Mouse (Mus musculus) layer of hippocampus, adult 8-10 months (tissue): ENCODE results near the gene Rpl11. TPM values are rescaled to one million over a fixed set of nuclear protein-coding genes. Genes with fewer than 3 reads are reported as not detected.
"Not testable (repeated sequence)": the region's sequence is repeated elsewhere in the genome, so short reads cannot be mapped to it uniquely, and the experiment has no call there.

Experiments used
- DNase-seq, 2 experiments: peaks; one replicate each; pipeline ENCODE4 v3.0.0; 2022; ENCODE audit warnings: low spot score in 2 of 2
- total RNA-seq, 4 experiments: library from RNA; stranded (reverse); gene quantifications; 2 replicates each; pipeline ENCODE4 v1.2.4; 2022

Gene Rpl11
- 100 to 1,000 TPM; 193 to 354 (median 274) TPM for total RNA-seq

- DNase-seq = peak; percentile 89 to 90
These were observed at the start of gene Rpl11 for GRCm38 (mm10) chr4:136053247-136053596. Gene Rpl11 (minus strand): TSS chr4:136053428.

- DNase-seq = not testable (repeated sequence)
These were observed 48.5 kb upstream of the Rpl11 start for GRCm38 (mm10) chr4:136101753-136102152.

GRCm38 (mm10) chr4:136100396-136101070 lies 47.3 kb upstream of the Rpl11 start:
- DNase-seq = no peak

DNA sequence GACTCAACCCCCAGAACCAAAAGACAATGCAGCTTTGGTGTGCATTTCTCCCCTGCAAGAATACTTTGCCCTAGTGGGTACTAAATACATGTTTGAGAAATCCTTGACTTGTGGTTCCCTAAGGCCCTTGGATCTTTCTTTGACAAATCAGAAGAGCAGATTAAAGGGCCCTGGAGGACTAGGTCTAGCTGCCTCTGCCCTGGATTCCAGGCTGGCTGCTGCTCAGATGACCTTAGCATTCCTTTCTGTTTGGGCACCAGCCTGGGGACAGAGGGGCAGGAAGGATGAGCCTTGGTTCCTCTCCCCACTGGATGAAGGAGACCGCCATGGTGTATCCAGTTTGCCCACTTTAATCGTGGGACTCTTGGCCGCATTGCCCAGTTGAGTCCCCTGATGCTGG lies 45.2 kb upstream of the Rpl11 start:
- DNase-seq = no peak

DNA sequence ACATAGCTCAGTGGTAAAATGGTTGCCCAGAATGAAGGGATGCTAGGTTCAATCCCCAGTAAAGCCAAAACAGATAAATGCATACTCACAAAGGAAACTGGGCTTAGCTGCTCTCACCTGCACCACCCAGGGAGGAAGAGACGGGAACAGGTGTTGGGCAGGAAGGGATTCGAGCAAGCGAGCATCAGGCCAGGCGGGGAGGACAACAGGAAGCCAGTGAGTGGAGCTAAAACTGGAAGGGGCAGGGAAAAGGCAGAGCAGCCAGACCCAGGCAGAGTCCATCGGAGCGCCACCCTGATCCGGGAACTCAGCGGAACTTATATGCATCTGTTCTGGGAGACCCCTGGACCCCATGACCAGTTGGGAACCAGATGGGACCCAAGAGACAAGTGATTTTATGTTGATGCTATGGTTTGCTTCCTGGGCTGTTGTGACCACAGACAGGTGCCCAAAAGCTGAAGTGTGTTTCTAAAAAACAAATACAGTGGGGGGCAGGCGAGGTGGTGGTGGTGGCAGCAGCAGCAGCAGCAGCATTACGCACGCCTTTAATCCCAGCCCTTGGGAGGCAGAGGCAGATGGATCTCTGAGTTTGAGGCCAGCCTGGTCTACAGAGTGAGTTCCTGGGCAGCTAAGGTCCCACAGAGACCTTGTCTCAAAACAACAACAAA lies 43.4 kb upstream of the Rpl11 start:
- no peak for DNase-seq

GRCm38 (mm10) chr4:136095490-136096105 lies 42.4 kb upstream of the Rpl11 start:
- no peak for DNase-seq

GRCm38 (mm10) chr4:136094519-136095219 lies 41.4 kb upstream of the Rpl11 start:
- peak; percentile 29 to 33 for DNase-seq

DNA sequence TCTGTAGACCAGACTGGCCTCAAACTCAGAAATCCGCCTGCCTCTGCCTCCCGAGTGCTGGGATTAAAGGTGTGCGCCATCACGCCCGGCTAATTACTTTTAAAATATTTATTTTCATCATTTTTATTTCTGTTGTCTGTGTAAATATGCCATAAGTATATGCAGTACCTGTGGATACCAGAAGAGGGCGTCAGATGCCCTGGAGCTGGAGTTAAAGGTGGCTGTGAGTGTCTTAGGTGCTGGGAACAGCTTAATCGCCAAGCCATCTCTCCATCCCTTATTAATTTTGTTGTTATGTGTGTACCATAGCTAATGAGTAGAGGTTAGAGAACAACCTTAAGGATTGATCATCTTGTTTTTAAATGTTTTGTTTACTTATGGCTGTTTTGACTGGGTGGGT lies 39.3 kb upstream of the Rpl11 start:
- DNase-seq = no peak

DNA sequence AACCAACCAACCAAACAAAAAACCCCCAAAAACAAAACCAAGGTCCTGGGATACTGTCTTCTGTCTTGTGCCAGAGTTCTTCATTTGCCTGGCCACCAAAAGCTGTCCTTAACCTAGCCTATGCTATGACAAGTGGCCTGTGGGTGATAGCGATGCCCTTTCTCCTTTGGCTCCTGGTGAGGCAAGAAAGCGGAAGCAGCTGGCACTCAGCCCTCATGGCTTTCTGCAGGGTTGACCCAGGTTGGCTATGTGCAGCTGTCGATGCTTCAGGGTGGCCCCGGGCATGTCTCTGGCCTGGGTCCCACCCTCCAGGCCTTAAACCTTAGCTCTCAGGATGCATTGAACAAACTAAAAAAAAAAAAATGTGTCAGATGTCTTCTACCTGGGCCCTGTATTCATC lies 38.1 kb upstream of the Rpl11 start:
- DNase-seq = no peak

DNA sequence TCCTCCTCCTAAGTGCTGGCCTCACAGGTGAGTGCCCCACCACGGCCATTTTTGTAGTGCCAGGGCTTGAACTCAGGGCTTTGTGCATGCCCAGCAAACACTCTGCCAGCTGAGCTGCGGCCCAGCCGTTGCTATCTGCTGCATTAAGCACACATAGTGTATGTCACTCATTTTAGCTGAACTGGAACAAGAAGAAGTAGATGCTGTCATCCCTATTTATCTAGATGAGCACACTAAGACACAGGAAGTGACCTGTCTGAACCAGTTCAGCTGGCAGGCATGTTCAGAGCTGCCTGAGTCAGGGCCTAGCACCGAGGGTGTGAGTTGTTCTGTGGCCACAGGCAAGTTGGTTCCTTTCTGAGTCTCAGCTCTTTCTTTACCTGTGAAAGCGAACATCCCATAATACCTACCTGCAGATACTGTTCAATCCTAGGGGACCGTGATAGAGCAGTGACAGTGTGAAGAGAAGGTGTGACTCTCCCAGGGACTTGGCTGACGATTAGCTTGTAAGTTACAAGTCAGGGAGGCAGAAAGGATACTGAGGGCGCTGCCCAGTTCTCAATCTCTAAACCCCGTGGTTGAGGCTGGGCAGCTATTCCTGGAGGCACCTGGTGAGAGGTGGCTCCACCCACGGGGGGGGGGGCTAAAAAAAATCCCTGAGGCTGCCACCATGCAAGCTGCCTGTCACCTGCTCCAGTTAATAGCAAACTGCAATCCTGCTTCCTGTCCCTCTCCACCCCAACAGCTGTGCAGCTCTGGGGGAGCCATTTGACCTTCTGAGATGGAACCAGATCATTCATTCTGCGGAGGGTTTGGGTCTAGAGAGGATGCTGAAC lies 36.7 kb upstream of the Rpl11 start:
- DNase-seq = no peak

DNA sequence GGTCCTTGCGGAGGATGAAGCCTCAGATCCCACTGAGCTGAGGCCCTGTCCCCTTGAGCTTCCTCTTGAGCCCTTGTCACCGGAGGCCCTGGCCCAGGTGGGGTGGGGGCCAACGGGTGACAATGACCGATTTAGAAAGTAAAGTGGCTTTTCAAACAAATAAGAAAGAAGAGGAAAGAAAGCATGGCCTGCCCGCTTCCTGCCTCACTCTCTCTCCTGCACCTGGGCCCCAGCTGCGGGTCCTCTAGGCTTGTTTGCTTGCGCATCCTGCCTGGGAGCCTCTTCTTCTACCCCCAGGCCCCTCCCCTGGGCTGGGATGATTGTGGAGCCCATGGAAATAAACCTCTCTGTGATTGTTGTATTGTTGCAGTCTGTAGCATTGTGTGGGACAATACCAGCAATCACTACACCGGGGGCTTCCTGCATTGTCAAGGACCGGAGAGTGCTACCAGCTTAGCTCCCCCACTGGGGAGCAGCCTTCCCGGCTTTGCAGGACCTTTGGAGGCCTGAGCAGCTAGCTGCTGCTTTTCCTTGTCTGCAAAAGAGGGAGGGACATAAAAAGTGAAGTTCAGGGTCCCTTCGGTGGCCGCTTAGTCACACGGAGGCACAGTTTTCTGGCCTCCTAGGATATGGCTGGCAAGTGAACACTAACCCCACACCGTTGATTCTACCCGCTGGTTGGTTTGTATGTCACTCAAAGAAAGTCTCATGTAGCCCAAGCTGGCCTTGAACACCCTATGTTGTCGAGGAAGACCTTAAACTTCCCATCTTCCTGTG lies 35.9 kb upstream of the Rpl11 start:
- no peak for DNase-seq

- DNase-seq = no peak
These were observed 35.1 kb upstream of the Rpl11 start for GRCm38 (mm10) chr4:136088364-136088763.

DNA sequence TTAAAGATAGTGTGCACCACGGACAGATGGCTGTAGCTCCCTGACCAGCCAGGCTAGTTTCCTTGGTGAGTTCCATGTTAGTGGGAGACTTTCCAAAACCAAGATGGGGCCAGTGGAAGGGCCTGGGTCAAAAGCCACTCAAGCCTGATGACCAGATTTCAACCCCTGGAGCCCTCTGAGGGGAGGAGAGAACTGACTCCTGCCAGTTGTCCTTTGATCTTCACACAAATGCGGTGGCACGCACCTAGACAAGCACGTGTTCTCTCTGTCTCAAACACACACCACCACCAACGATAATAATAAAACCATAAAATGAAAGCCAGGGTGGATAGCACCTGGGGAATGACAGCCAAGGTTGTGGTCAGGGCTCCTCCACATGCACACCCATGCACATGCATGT lies 34.0 kb upstream of the Rpl11 start:
- DNase-seq = no peak

- DNase-seq = no peak
These were observed 31.6 kb upstream of the Rpl11 start for GRCm38 (mm10) chr4:136084840-136085239.

DNA sequence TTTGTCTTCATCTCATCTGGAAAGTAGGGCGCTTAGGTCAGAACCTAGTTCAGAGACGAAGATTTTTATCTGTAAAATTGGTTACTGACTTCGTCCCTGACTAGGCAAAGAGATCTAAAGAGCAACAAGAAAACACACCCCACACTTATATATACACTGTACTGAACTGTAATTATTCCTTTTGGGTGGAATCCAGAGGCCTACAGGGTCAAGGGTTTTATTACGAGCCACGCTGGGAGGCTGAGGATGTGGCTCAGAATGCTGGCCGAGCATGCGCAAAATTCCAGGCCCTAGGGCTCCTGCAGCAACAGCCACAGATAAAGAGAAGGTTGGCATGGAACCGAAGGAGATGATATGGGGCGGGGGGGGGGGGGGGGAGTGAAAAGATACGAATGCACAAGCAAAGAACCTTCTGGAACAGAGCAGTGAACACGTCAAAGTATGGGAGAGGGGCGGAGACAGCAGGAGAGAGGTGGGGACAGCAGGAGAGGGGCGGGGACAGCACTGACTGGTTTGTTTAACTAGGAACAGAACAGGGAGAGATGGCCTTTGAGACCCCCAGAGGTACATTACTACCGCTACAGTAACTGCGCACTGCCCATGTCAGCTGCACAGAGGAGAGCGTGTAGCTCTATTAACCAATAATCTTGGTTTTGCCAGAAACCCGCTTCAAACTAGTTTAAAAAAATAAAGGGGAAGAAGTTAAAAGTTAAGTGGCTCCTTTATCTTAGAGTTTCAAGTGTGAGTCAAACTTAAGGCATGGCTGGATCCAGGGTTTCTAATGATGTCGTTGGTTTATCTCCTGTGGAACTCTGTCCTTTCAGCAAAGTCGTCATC lies 30.3 kb upstream of the Rpl11 start:
- DNase-seq = no peak

GRCm38 (mm10) chr4:136081729-136082128 lies 28.5 kb upstream of the Rpl11 start:
- no peak for DNase-seq

- DNase-seq = no peak
These were observed 25.4 kb upstream of the Rpl11 start for GRCm38 (mm10) chr4:136078649-136079048.

- no peak for DNase-seq
These were observed 23.7 kb upstream of the Rpl11 start for GRCm38 (mm10) chr4:136076776-136077538.

GRCm38 (mm10) chr4:136071178-136071714 lies 18.0 kb upstream of the Rpl11 start:
- DNase-seq = peak; percentile 48 to 74
